21 mouse cellular contexts compared by ENCODE assay signal in the genomic region with DNA sequence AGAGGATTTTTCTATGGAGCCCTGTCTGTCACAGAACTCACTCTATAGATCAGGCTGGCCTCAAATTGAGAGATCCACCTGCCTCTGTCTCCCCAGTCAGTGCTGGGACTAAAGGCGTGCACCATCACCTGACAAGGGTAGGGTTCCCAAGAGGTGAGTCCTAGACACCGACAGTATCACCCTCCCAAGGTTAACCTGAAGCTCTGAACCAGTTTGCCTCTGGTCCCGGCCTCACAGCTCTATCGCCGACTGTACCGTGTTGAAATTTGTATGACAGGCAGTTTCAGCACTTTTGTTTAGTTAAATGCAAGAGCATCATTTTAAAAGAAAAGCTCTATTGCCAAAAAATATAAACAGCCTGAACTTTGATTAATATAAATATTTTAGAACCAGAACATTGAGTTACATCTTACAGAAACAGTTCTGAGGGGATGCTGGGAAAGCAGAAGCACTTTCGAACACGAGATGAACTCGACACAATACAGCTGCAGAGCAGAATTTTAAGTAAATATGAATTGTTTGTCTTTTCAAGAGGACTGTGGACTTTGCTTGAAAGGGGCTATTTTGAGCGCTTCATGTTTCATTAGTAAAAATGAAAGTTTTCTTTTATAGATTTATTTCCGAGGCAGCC.
A peak's percentile ranks its signal among the peaks of the same experiment; 100 is the strongest.
DNase-seq lines count a peak whose midpoint lies in the region; ATAC-seq lines count a peak whose summit lies in the region.
"Had no signal": no experiment of that assay in that cellular context is flagged by ENCODE, and none has a peak within 500 bp of the region (broad histone marks: within the 10 kb centered on the region; RNA-seq: fewer than 3 reads in every experiment).

No protein-coding gene starts in this region.

- H3K27me3 ChIP-seq in heart, embryonic 11.5 days (ENCODE audit: control insufficient read depth, insufficient read depth, low read length), result no peaks in the 10 kb centered on the region
- no peaks in the 10 kb centered on the region for H3K27me3 ChIP-seq in liver, embryonic 16.5 days (ENCODE audit: control insufficient read depth, insufficient read depth, low read depth, low read length)
- H3K27me3 ChIP-seq in intestine, embryonic 15.5 days (replicated peaks), result no peaks in the 10 kb centered on the region
- H3K27me3 ChIP-seq in stomach, embryonic 15.5 days (replicated peaks), result no peaks in the 10 kb centered on the region
- H3K27me3 ChIP-seq: embryonic facial prominence, embryonic 15.5 days; limb, embryonic 15.5 days had no signal

- H3K36me3 ChIP-seq in heart, embryonic 11.5 days (ENCODE audit: control insufficient read depth, insufficient read depth, low read length), result no peaks in the 10 kb centered on the region
- H3K36me3 ChIP-seq in liver, embryonic 16.5 days (ENCODE audit: control insufficient read depth, insufficient read depth), result no peaks in the 10 kb centered on the region
- no peaks in the 10 kb centered on the region for H3K36me3 ChIP-seq in intestine, embryonic 15.5 days
- H3K36me3 ChIP-seq in stomach, embryonic 15.5 days, result no peaks in the 10 kb centered on the region
- H3K36me3 ChIP-seq: embryonic facial prominence, embryonic 15.5 days; forebrain, embryonic 15.5 days; limb, embryonic 15.5 days had no signal

- peaks cover 4% of the 10 kb centered on the region for H3K4me1 ChIP-seq in heart, embryonic 11.5 days (ENCODE audit: control insufficient read depth, insufficient read depth, low read length)
- H3K4me1 ChIP-seq in liver, embryonic 16.5 days (ENCODE audit: control insufficient read depth, low read depth, low read length), result no peaks in the 10 kb centered on the region; the same call in 1 of the 2 replicates
- peaks cover 6% of the 10 kb centered on the region; the same call in 1 of the 2 replicates for H3K4me1 ChIP-seq in intestine, embryonic 15.5 days (replicated peaks)
- H3K4me1 ChIP-seq in stomach, embryonic 15.5 days, result peaks cover 13% of the 10 kb centered on the region; the same call in 1 of the 2 replicates

- H3K9ac ChIP-seq in heart, embryonic 11.5 days (ENCODE audit: low read depth, low read length), result no peak overlapping the region
- no peak overlapping the region for H3K9ac ChIP-seq in liver, embryonic 16.5 days (ENCODE audit: low read depth, low read length)
- H3K9ac ChIP-seq in intestine, embryonic 15.5 days, result no peak overlapping the region
- H3K9ac ChIP-seq in stomach, embryonic 15.5 days, result no peak overlapping the region
- H3K9ac ChIP-seq: embryonic facial prominence, embryonic 15.5 days; forebrain, embryonic 15.5 days; hindbrain, embryonic 14.5 days; limb, embryonic 15.5 days had no signal

- no peak for ATAC-seq in heart, embryonic 11.5 days (replicated peaks; ENCODE audit: insufficient number of reproducible peaks, low FRiP score, low TSS enrichment)
- ATAC-seq in liver, embryonic 16.5 days (ENCODE audit: low read depth), result no peak
- ATAC-seq in intestine, embryonic 15.5 days, result peak; percentile 40
- no peak for ATAC-seq in stomach, embryonic 15.5 days (ENCODE audit: insufficient read depth, low FRiP score, low read depth)
- ATAC-seq: forebrain, embryonic 15.5 days; inflammation-experienced regulatory T-cells, adult 6 months; midbrain, embryonic 16.5 days had no signal

- no peaks in the 10 kb centered on the region for H3K9me3 ChIP-seq in heart, embryonic 11.5 days (replicated peaks; ENCODE audit: control insufficient read depth, low read length)
- H3K9me3 ChIP-seq in liver, embryonic 16.5 days (replicated peaks; ENCODE audit: control insufficient read depth, low read length), result no peaks in the 10 kb centered on the region
- H3K9me3 ChIP-seq in intestine, embryonic 15.5 days, result no peaks in the 10 kb centered on the region
- no peaks in the 10 kb centered on the region for H3K9me3 ChIP-seq in stomach, embryonic 15.5 days
- H3K9me3 ChIP-seq: embryonic facial prominence, embryonic 15.5 days; forebrain, embryonic 15.5 days; limb, embryonic 15.5 days had no signal

- H3K27ac ChIP-seq in heart, embryonic 11.5 days (ENCODE audit: low read depth, low read length), result no peak overlapping the region
- H3K27ac ChIP-seq in liver, embryonic 16.5 days (ENCODE audit: low read length), result peak overlapping the region; percentile 46; the same call in 1 of the 2 replicates
- peak overlapping the region; percentile 32; the same call in 1 of the 2 replicates for H3K27ac ChIP-seq in intestine, embryonic 15.5 days
- H3K27ac ChIP-seq in stomach, embryonic 15.5 days, result peak overlapping the region; percentile 44; the same call in 1 of the 2 replicates
- H3K27ac ChIP-seq: embryonic facial prominence, embryonic 15.5 days; forebrain, embryonic 15.5 days; hindbrain, embryonic 14.5 days; limb, embryonic 15.5 days; macrophage had no signal

- DNase-seq in heart, adult 11 months, result peak; percentile 30
- no peak for DNase-seq in liver
- DNase-seq in embryo, embryonic 11 days, result no peak
- DNase-seq in frontal cortex, postnatal 14 days (ENCODE audit: low spot score in 2 of 2), result no peak
- DNase-seq: adrenal gland, postnatal 10 days; cerebellum, adult 8-10 months; gastrocnemius, postnatal 14 days; heart, adult 18-20 months; heart, postnatal 4 days; left cerebral cortex, postnatal 4 days had no signal

- 72% methylated on average over 11 of the region's 11 CpGs for WGBS in heart, embryonic 11.5 days (ENCODE audit: insufficient replicate concordance)
- 62% methylated on average over 11 of the region's 11 CpGs for WGBS in liver, embryonic 16.5 days (ENCODE audit: insufficient replicate concordance)
- WGBS in intestine, embryonic 15.5 days, result 37% methylated on average over 11 of the region's 11 CpGs
- WGBS in stomach, embryonic 15.5 days, result 33% methylated on average over 11 of the region's 11 CpGs

- H3K4me3 ChIP-seq in heart, embryonic 11.5 days (ENCODE audit: low read depth, low read length), result no peak overlapping the region
- H3K4me3 ChIP-seq in liver, embryonic 16.5 days (ENCODE audit: low read depth, low read length), result no peak overlapping the region
- no peak overlapping the region for H3K4me3 ChIP-seq in intestine, embryonic 15.5 days (replicated peaks)
- no peak overlapping the region for H3K4me3 ChIP-seq in stomach, embryonic 15.5 days (replicated peaks)
- H3K4me3 ChIP-seq: embryonic facial prominence, embryonic 15.5 days; forebrain, embryonic 15.5 days; limb, embryonic 15.5 days had no signal

- H3K4me2 ChIP-seq in heart, embryonic 11.5 days, result no peak overlapping the region
- no peak overlapping the region for H3K4me2 ChIP-seq in liver, embryonic 16.5 days (ENCODE audit: low read depth, low read length)
- H3K4me2 ChIP-seq in intestine, embryonic 15.5 days (replicated peaks), result peak overlapping the region; percentile 47; the same call in 1 of the 2 replicates
- peak overlapping the region; percentile 43 for H3K4me2 ChIP-seq in stomach, embryonic 15.5 days
- H3K4me2 ChIP-seq: embryonic facial prominence, embryonic 15.5 days; forebrain, embryonic 15.5 days; hindbrain, embryonic 14.5 days; limb, embryonic 15.5 days had no signal

Comparison
In these comparisons a context has a peak if more than half of its experiments do, and no peak if none do; other contexts are left out.
1. H3K4me2 ChIP-seq: peak in intestine, embryonic 15.5 days (single experiment) and stomach, embryonic 15.5 days (single experiment); none in heart, embryonic 11.5 days (single experiment) and liver, embryonic 16.5 days (single experiment).